Mouse (Mus musculus): ENCODE results near the gene Sucla2.
"Not testable (repeated sequence)": the region's sequence is repeated elsewhere in the genome, so short reads cannot be mapped to it uniquely, and the experiment has no call there.

GRCm38 (mm10) chr14:73569831-73570230 is 44.7 kb downstream of the Sucla2 start:
- not testable (repeated sequence) for TF ChIP-seq CTCF (IDR thresholded peaks at IDR 0.05; ENCODE audit: low read depth, low read length); GATA2 (IDR thresholded peaks at IDR 0.05; ENCODE audit: borderline replicate concordance, low read depth, low read length); GATA1 (IDR thresholded peaks at IDR 0.05; ENCODE audit: borderline replicate concordance, low read length); TAL1 (conservative IDR thresholded peaks at IDR 0.05; ENCODE audit: low read depth, low read length); POLR2AphosphoS5 (IDR thresholded peaks at IDR 0.05; ENCODE audit: insufficient replicate concordance, low read depth, low read length)
